Mouse (Mus musculus): ENCODE measurements around the gene Olfr1443.
"Not testable (repeated sequence)": the region's sequence is repeated elsewhere in the genome, so short reads cannot be mapped to it uniquely, and the experiment has no call there.

The Olfr1443 gene

DNA sequence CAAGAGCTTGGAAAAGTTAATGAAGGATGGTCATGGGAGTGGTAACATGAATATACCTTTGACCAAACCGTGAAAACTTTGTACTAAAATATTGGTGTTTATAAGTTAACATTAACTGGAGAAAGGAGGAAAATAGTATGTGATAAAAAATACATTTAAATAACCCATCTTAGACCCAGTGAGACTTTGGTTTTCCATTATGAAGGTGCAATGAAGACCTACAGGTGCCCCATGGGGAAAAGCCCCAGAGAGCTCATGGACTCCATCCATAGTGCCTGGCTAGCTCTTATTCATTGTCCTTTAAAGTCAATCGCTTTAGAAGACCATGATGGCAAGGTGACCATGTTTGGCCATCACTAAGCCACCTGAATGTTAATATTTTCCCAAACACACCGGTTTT lies at the start of gene Olfr1443:
Gene Olfr1443 (plus strand): TSS at position 301 of the 400 bp plus-strand sequence.
- no peak for DNase-seq (ENCODE audit: low spot score)

DNA sequence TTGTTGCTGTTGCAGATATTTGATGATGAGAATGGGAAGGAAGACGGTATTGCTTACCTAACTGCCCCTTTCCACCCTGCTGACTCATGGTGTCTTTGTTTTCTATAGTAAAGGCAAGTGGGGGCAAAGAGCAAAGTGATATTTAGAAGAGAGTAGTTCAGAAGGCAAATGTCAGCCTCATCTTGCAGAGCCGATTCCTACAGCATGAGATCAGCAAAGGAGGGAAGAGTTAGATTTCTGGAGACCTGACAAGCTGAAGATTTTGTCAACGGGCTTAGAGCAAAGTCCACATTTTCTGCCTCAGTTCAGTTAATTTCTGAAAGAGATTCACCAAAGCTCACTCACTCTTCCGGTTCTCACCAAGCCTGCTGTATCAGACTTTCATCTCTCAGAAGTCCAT lies 44.7 kb upstream of the Olfr1443 start, which contains the start of gene Glyat:
Gene Glyat (plus strand): TSS at position 133 of the 400 bp plus-strand sequence.
- DNase-seq (ENCODE audit: low spot score) = no peak

DNA sequence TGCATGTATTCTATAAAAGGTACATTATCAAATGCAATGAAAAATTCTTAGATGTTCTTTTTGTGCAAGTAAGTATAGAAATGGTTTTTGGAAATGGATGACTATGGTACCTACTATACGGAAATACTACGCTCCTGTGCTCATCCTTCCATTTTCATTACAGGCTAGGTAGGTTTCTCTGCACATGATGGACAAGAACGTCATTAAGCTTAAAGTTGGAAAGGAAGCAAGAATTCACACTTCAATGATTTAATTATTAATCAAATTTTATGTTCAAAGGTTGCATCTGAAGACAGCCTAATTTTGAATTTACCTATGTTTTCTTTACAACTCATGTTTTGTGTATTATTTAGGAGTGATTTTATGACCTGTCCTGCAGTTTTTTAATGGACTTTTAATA lies 43.7 kb upstream of the Olfr1443 start:
- DNase-seq (ENCODE audit: low spot score) = no peak

DNA sequence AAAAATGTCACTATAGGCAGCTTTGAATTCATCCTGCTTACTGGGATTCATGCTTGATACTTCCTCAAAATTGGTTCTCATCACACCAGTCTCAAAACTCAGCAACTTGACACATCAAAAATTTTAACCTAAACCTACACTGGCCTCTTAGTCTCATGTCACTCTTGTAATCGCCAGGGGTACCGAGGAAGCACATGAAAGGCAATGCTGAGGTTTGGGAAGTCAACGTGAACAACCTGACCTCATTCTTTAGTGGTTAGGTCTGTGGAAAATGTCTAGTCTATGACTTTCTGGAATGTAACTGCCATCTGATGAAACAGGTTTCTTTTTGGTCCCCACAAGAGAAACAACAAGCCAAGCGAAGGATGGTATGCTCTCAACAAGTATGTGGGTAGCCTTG lies 42.9 kb upstream of the Olfr1443 start:
- no peak for DNase-seq (ENCODE audit: low spot score)

DNA sequence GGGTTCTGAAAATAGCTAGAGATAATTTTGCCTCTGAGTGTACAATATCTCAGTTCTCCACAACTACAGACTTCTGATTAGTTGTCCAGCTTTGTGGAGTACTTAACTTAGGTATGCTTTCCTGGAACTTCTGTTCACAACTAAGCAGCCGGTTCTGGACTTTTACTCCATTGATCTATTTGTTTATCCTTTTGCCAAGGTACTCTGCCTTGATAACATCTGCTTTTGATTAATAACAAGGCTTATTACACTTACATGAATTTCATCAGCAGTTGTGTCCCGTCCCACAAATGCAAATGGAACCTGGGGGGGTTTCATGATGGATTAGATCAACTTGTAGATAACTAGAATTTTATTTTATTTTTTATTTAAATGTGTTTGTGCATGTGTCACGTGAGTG lies 41.0 kb upstream of the Olfr1443 start:
- no peak for DNase-seq (ENCODE audit: low spot score)

DNA sequence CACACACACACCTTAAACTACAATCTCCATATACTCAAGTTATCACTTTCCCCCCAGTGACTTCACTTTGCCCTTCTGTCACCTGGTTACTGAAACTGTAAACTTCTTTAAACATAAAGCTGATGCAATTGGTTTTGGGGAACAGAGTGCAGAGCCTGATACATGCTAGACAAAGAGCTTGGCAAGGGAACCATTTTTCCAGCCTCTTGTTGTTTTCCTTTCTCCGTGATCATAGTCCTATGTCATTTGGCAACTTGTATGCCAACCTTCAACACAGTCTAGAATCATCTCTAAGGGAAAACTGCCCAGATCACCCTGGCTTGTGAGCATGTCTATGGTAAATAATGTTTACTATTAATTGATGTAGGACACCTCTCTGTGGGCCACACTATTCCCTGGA lies 39.9 kb upstream of the Olfr1443 start:
- no peak for DNase-seq (ENCODE audit: low spot score)

DNA sequence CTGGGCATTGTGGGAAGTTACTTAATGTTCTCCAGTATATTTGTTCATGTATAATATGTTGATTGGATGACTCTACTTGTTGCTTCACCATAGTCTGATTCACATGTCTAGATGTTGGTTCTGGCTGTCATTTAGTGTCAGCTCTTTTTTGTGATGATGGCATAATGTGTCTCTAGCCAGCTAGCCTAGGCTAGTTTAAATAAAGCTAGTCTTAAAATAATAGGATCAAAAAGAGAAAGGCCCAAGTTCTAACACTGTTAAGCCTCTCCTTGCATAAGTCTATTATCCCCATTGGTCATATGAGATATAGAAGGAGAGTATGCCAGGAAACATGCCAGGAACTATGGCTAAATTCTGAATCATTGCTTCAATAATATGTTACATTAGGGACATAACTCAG lies 28.4 kb upstream of the Olfr1443 start:
- DNase-seq (ENCODE audit: low spot score) = no peak

DNA sequence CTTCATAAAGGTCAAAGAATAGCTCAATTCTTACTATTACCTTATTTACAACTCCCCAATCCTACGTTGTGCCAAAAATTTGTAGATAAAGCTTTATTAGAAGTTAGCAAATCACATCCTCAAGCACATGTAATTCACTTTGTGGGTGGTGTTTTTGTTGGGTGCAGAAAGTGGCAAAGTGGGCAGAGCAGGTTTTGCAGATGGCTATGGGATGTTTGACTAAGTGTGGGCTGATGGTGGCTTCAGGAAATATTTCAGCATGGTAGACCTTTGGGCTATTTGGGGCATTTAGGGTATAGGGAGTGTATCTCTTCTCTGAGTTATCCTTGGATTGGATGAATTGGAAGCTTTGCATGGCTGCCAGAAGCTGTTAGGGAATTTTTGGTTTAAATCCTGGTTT lies 11.8 kb upstream of the Olfr1443 start:
- DNase-seq (ENCODE audit: low spot score) = no peak

DNA sequence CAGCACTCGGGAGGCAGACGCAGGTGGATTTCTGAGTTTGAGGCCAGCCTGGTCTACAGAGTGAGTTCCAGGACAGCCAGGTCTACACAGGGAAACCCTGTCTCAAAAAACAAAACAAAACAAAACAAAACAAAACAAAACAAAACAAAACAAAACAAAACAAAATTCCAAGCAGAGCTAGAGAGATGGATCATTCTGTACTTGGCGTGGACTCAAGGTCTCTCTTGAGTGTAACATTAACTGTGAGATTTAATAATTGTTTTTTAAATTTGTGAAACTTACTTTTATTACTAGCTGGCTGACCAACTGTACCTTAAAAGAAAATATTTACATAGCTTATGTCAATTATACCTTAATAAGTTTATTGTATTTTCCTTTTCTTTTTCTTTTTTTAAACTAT lies 9.3 kb upstream of the Olfr1443 start:
- DNase-seq (ENCODE audit: low spot score) = not testable (repeated sequence)

DNA sequence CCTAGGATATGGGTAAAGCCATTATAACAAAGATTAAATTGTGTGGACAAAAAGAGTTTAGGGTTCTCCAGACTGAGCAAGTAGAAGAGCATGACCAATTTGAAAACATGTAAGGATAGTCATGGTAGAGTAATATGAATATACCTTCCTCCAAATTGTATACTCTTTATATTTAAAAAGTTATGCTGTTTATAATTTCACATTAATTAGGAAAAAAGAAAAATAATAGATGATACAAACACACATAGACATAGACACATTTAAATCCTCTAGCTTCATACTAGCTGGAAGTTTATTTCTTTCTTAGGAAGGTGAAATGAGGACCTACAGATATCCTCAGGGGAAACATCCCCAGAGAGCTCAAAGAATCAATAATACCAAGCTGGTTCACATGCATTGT lies 7.8 kb upstream of the Olfr1443 start, which contains the start of gene Olfr1442:
Gene Olfr1442 (plus strand): TSS at position 301 of the 400 bp plus-strand sequence.
- no peak for DNase-seq (ENCODE audit: low spot score)

DNA sequence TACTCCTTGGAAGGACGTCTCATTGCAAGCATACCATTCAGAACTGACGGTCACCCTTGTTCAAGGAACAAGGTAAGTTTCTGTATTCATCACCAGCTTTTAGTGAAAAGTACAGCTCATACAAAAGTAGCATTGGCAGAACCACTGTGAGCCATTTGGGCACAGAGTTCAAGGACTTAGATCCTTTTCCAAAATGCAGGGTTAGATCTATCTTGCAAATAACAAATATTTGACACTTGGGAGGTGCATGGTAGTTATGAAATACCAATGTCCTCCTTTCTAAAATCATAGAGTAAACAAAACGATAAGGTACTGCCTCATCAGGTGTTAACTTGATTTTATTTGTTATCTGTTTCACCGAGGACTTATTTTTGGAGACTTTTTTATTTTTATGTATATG lies 6.9 kb upstream of the Olfr1443 start:
- DNase-seq (ENCODE audit: low spot score) = no peak

DNA sequence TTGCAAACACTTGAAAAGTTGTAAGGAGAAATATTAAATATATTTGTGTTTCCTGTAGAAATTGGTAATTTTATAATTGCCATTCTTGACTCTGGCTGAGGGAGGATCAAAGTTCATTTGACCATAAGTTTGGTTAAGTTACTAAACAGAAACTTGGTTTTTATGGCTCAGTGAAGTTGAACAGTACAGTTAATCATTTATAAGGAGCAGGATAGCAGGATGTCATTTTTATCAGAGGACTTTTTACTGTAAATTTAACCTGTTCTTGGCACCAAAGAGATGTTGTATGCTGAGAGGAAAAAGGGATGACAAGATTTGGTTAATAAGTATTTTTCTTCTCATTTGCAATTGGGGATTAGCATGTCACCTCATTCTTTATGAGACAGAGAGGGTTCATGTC lies 6.7 kb downstream of the Olfr1443 start:
- no peak for DNase-seq (ENCODE audit: low spot score)

DNA sequence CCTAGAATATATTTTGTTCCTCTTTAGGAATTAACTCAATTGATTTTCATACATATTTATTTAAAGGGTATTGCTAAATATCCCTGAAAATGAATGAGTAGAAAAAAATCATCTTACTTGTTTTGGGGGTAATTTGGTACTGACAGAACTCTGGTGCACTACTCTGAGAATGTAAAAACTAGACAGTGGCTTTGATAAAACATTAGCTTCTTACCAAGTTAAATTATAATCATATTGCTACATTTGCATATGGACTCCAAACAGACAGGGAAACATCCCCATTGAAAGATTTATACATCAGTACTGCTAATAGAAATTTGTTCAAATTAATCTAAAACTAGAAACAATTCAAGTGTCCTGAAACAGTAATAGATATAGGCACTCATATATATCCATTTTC lies 7.3 kb downstream of the Olfr1443 start:
- no peak for DNase-seq (ENCODE audit: low spot score)

DNA sequence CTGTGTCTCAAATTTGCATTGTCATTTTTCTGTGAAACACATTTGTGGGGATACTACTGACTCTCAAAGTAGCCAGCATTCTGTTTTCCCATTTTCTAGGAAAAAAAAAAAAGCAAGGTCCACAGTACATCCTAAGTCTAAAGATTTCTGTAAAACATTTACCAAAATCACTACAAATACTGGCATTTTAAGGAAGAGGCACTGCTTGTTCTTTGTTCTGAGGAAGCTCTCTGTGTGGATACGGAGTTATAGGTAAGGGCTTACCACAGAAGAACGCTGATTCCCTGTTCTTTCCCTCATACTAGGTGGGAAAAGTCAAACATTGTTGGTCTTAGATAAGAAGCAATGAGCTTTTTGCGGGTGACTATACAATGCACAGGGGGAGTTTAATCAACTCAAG lies 17.7 kb downstream of the Olfr1443 start, which contains the start of gene Keg1:
Gene Keg1 (plus strand): TSS at position 197 of the 400 bp plus-strand sequence.
- DNase-seq (ENCODE audit: low spot score) = no peak

DNA sequence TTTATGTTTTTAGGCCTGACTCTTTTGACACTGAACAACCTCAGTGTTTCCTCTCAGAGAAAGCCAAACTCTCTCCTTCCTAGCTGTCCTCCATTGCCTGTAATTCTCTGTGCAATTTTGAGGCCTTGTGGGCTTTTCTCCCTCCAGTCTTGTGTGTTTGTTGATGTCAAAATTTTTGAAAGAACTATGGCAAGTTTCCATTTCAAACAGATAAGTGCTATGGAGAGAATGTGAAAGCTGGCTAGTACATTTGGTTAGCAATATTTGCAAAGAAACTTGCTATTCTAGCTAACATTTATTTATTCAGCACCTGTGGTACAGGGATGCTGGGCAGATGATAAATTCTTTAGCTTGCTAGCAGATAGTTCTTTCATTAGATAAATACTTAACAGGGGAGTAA lies 18.3 kb downstream of the Olfr1443 start:
- DNase-seq (ENCODE audit: low spot score) = no peak

DNA sequence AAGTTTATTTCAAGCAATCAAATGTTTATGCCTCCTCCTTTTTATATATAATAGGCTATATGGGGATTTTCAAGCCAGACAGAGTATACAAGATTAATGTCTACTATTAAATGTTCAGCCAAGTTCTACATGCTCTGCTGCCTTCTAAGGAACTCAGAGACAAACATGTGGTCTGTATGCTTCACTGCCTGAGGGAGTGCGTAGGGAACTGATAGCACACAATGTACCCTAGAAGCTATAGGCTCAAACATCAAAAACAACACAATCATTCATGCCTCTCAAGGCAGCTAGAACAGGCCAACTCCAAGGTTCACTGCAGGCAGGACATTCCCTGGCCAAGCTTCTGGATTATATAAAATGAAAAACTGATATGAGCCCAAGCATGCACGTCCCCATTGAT lies 30.5 kb downstream of the Olfr1443 start:
- no peak for DNase-seq (ENCODE audit: low spot score)

DNA sequence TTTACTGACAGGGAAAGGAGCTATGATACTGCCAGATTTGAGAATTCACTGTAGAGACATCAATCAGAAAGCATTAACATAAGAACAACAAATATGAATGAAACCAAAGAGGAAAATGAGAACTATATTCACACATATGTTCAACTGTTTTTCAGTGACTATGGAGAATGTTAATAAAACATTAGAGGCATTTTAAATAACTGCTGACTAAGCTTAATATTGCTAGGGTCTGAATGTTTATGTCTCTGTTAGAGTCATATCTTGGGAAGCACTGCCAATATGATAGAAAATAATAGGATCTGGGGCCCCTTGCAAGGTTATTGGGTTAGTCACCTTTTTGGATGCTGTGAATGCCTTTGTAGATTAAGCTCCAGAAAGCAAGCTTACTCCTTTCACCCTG lies 31.1 kb downstream of the Olfr1443 start:
- DNase-seq (ENCODE audit: low spot score) = no peak

DNA sequence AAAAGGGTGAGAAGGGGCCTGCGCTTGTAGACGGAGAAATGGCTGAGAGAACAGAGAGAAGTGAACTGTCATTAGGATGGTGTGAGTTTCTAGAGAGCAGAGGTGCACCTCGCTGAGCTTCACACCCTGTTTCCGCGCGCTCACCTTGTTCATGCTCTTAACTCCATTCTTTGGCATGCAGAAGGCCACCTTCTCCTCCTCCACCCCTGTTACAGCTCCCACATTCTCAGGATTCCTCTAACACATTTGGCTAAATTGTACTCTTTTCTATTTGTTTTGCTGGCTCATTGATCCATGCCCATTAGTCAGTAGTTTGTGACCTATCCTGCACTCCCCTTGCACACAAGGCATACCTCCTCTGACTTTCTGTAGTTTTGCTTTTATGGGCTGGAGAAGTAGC lies 41.3 kb downstream of the Olfr1443 start:
- no peak for DNase-seq (ENCODE audit: low spot score)

DNA sequence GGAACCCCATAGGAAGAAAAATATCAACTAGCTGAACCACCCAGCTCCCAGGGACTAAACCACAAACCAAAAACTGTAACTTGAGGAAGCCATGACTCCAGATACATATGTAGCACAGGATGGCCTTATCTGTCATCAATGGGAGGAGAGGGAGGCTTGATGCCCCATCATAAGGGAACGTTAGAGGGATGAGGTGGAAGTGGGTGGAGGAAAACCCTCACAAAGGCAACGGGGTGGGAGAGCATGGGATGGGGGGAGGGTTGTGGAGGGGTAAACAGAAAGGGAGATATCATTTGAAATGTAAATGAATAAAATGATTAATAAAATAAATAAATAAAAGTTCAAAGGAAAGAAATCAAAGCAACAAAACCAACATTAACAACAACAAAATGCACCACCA lies 42.6 kb downstream of the Olfr1443 start:
- no peak for DNase-seq (ENCODE audit: low spot score)

DNA sequence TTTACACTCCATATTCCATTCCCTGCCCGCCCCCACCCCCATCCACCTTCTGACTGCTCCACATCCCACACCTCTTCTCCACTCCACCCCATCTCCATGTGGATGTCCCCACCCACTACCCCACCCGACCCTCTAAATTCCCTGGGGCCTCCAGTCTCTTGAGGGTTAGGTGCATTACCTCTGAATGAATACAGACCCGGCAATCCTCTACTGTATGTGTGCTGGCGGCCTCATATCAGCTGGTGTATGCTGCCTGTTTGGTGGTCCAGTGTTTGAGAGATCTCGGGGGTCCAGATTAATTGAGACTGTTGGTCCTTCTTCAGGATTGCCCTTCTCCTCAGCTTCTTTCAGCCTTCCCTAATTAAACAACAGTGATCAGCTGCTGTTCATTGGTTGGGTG lies 43.0 kb downstream of the Olfr1443 start:
- DNase-seq (ENCODE audit: low spot score) = not testable (repeated sequence)

DNA sequence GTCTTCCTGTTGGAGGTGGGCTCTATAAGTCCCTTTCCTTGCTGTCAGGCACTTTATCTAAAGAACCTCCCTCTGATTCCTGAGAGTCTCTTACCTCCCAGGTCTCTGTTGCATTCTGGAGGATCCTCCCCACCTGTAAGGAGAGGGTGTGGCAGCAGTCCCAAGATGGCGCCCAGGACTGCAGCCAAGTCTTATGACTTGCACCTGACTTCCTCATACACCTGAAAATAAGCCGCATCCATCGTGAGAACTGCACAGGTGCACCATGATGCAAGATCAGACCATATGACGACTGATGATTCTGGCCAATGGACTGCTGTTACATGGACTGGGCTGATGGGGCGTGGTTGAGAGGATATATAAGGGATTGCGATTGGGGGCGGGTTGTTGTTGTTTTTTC lies 43.7 kb downstream of the Olfr1443 start:
- DNase-seq (ENCODE audit: low spot score) = not testable (repeated sequence)

DNA sequence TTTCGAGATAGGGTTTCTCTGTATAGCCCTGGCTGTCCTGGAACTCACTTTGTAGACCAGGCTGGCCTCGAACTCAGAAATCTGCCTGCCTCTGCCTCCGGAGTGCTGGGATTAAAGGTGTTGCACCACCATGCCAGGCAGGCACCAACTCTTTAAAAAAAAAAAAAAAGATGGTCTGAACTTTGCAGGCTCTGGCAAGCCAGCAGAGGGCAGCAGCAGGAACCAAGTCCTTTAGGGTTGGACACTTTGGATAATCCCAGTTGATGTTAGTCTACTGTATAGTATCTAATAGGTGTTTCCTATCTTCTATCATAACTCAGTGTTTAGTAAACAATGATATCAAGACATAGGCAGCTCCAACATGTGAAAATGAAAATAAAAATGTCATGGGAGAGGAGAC lies 44.4 kb downstream of the Olfr1443 start:
- DNase-seq (ENCODE audit: low spot score) = no peak

DNA sequence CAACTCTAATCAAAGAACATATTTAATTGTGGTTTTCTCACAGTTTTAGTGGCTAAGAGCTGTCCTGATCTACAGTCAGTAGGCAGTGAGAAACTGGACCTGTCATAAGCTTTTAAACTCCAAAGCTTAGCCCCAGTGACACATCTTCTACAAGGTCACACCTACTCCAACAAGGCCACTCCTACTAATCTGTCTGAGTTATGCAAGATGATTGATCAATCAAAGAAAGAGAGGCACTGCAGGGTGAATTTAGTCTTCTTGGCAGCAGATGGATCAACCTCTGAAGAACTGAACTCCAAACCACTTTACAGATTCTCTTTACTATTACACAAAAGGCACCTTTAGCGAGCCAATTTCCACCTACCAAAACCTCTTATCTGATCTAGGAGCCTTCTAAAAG lies 47.9 kb downstream of the Olfr1443 start:
- no peak for DNase-seq (ENCODE audit: low spot score)

DNA sequence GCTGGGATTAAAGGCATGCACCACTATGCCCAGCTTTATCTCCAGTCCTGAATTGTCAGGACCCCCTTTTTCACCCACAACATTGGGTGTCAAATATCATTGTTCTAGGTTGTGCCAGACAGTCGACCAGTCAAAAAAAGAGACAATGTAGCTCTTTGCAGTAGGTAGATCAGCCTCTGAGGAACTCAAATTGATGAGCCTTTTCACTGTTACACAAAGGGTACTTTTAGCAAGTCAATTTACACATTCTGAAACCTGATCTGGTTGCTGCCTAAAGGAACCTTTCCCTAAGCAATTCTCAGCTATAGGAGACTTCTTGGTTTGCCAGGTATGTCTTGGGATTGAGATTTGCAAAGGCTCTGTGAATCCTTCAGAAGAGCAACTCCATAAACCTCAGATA lies 53.1 kb downstream of the Olfr1443 start:
- no peak for DNase-seq (ENCODE audit: low spot score)

DNA sequence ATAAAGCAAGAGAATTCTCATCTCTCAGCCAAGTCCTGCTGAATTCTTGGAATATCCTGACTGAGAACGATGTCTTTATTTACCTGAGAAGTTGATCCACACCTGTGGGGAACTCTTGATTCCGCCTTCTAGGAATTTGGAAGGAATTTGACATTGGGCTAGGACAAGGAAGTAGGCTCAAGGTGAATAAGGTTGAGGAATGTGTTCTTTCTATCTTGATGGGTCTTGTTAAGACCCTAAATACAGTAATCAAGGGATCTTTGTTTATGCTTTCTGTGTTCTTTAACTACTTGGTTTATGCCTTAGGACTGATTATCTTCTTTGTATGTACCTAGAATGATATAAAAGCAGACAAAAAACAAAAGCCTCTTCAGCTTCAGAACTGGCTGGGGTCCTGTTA lies 54.0 kb downstream of the Olfr1443 start:
- no peak for DNase-seq (ENCODE audit: low spot score)

Data from c-Kit-positive CD71-positive TER-119-positive erythroid progenitor cells, embryonic 14.5 days (primary cell).